Mouse (Mus musculus) lung, postnatal 0 days (tissue): ENCODE measurements around the gene Irf9. TPM values are rescaled to one million over a fixed set of nuclear protein-coding genes. Genes with fewer than 3 reads are reported as not detected.
A peak's percentile ranks its signal among the peaks of the same experiment; 100 is the strongest.

ENCODE experiments used
- ATAC-seq: fragments of 200-750 bp; cut with Nextera tagmentation; 2 replicates; pipeline ENCODE4 v1.8.0; 2017; ENCODE audit warnings: moderate library complexity
- DNase-seq: peaks from one replicate; pipeline ENCODE4 v3.0.0-alpha.2; 2016; ENCODE audit warnings: low spot score
- H3K27ac ChIP-seq: fragments of 300-500 bp; sonication (generic); 2 replicates; pipeline ENCODE4 v1.5.1; 2014; ENCODE audit warnings: antibody characterized with exemption, mild to moderate bottlenecking, low read length, mixed read lengths
- H3K27me3 ChIP-seq: fragments of 300-500 bp; sonication (generic); replicated peaks from 2 replicates; pipeline ENCODE4 v1.6.1; 2014; ENCODE audit warnings: low read length, mixed read lengths; ENCODE audit not compliant: insufficient read depth
- H3K36me3 ChIP-seq: fragments of 300-500 bp; sonication (generic); 2 replicates; pipeline ENCODE4 v1.6.1; 2014; ENCODE audit warnings: low read length, mixed read lengths; ENCODE audit not compliant: insufficient read depth
- H3K4me1 ChIP-seq: fragments of 300-500 bp; sonication (generic); 2 replicates; pipeline ENCODE4 v1.6.1; 2014; ENCODE audit warnings: antibody characterized with exemption, low read depth, low read length, mixed read lengths; ENCODE audit not compliant: insufficient read depth
- H3K4me2 ChIP-seq: fragments of 300-500 bp; sonication (generic); replicated peaks from 2 replicates; pipeline ENCODE4 v1.6.1; 2014; ENCODE audit warnings: low read depth, mild to moderate bottlenecking, low read length, moderate library complexity, mixed read lengths
- H3K4me3 ChIP-seq: fragments of 300-500 bp; sonication (generic); 2 replicates; pipeline ENCODE4 v1.5.1; 2014; ENCODE audit warnings: low read depth, low read length
- H3K9ac ChIP-seq: fragments of 300-500 bp; sonication (generic); replicated peaks from 2 replicates; pipeline ENCODE4 v1.6.1; 2014; ENCODE audit warnings: low read depth, mild to moderate bottlenecking
- H3K9me3 ChIP-seq: fragments of 300-500 bp; sonication (generic); 2 replicates; pipeline ENCODE4 v1.6.1; 2016; ENCODE audit warnings: low read length, mixed read lengths
- CTCF ChIP-seq: IDR thresholded peaks from 2 replicates; pipeline ENCODE4 v1.5.1; 2016; ENCODE audit warnings: antibody characterized with exemption, mild to moderate bottlenecking
- EP300 ChIP-seq: IDR thresholded peaks from 2 replicates; pipeline ENCODE4 v1.6.1; 2016; ENCODE audit warnings: antibody characterized with exemption, mild to moderate bottlenecking, control low read depth
- WGBS: fragments of 180-500 bp; shearing (Covaris S2); extraction: QIAGEN DNeasy Blood & Tissue Kit; methylation state at CpG from one replicate; pipeline ENCODE4 v1.1.7; 2014; 5-methylcytosine and 5-hydroxymethylcytosine counted together
- polyA plus RNA-seq: library from polyadenylated mRNA; unstranded; fragments of >200 nt; fragmentation: Nextera tagmentation; extraction: Ambion mirVana; gene quantifications from 2 replicates; pipeline ENCODE4 v1.2.1, GENCODE M21; 2015

Gene Irf9
- polyA plus RNA-seq, 1 experiment from 2014 or later: 29.5 TPM

- TF ChIP-seq CTCF: peak; percentile 23; the same call in 1 of the 2 replicates
- no peak for TF ChIP-seq EP300
- WGBS: 22% methylated on average over 6 of the region's 6 CpGs
- peaks cover 15% of the 10 kb centered on the region; the same call in 1 of the 2 replicates for H3K36me3 ChIP-seq
- H3K4me2 ChIP-seq: peak overlapping the region; percentile 93
- ATAC-seq (peak; percentile 27), DNase-seq (peak; percentile 72)
- H3K9ac ChIP-seq: peak overlapping the region; percentile 92
- H3K27me3 ChIP-seq: no peaks in the 10 kb centered on the region
- peak overlapping the region; percentile 91 for H3K27ac ChIP-seq
- peak overlapping the region; percentile 92 for H3K4me3 ChIP-seq
- H3K9me3 ChIP-seq: no peaks in the 10 kb centered on the region
- H3K4me1 ChIP-seq: peaks cover 3% of the 10 kb centered on the region; the same call in 1 of the 2 replicates
These were observed 24.6 kb upstream of the Irf9 start for GRCm38 (mm10) chr14:55578668-55579269.

DNA sequence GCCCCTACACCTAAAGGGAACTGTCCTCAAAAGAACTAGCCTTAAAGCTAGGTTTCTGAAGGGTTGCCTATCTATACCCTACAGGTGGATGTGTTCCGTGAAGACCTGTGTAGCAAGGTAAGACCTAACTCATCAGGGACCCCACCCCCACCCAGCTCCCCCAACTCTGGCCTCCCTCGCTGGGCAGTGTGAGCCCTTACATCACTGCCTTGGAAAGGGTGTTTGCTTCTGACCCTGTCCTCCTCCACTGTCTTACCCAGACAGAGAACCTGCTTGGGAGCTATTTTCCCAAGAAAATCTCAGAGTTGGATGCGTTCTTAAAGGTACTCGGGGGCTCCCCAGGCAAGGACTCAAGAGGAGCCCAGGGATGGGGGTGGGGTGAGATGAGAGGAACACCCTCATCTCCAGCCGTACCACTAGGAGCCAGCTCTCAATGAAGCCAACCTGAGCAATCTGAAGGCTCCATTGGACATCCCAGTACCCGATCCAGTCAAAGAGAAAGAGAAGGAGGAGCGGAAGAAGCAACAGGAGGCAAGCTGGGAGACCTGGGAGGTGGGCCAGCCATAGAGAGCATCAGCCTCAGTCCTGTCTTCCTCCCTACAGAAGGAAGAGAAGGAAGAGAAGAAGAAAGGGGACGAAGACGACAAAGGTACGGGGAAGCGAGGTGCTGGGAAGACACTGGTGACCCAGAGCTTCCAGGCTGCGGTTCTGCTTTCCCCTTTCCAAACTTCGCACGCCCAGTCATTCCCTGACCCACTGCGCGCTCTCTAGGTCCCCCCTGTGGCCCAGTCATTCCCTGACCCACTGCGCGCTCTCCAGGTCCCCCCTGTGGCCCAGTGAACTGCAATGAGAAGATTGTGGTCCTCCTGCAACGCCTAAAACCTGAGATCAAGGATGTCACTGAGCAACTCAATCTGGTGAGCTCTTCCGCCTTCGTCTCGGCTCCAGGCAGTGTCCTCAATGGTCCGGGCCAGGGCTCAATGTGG, 23.6 kb upstream of the Irf9 start:
- Histone ChIP-seq H3K27me3 (no peaks in the 10 kb centered on the region), H3K9me3 (no peaks in the 10 kb centered on the region), H3K4me2 (no peak overlapping the region), H3K4me3 (no peak overlapping the region), H3K4me1 (peaks cover 3% of the 10 kb centered on the region; the same call in 1 of the 2 replicates), H3K36me3 (peaks cover 15% of the 10 kb centered on the region; the same call in 1 of the 2 replicates), H3K9ac (no peak overlapping the region), H3K27ac (no peak overlapping the region)
- TF ChIP-seq EP300 (no peak), CTCF (no peak)
- 91% methylated on average over 23 of the region's 23 CpGs for WGBS
- ATAC-seq (no peak), DNase-seq (no peak)

DNA sequence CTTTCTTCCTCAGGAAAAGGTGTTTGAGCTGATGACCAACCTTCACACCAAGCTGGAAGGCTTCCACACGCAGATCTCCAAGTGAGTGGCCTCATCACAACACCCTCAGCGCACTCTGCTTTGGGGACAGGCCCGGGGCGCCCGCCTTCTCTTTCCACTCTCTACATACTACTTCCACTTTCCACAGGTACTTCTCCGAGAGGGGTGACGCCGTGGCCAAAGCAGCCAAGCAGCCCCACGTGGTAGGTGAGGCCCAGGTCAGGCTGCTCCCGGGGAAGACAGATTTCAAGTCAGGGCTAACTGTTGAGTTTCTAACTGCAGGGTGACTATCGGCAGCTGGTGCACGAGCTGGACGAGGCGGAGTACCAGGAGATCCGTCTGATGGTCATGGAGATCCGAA, 22.6 kb upstream of the Irf9 start:
- TF ChIP-seq CTCF (no peak), EP300 (no peak)
- Histone ChIP-seq H3K4me2 (no peak overlapping the region), H3K27me3 (no peaks in the 10 kb centered on the region), H3K27ac (no peak overlapping the region), H3K9ac (no peak overlapping the region), H3K4me1 (no peaks in the 10 kb centered on the region; the same call in 1 of the 2 replicates), H3K4me3 (no peak overlapping the region), H3K9me3 (no peaks in the 10 kb centered on the region), H3K36me3 (peaks cover 15% of the 10 kb centered on the region; the same call in 1 of the 2 replicates)
- DNase-seq (no peak), ATAC-seq (no peak)
- WGBS: 93% methylated on average over 16 of the region's 16 CpGs

DNA sequence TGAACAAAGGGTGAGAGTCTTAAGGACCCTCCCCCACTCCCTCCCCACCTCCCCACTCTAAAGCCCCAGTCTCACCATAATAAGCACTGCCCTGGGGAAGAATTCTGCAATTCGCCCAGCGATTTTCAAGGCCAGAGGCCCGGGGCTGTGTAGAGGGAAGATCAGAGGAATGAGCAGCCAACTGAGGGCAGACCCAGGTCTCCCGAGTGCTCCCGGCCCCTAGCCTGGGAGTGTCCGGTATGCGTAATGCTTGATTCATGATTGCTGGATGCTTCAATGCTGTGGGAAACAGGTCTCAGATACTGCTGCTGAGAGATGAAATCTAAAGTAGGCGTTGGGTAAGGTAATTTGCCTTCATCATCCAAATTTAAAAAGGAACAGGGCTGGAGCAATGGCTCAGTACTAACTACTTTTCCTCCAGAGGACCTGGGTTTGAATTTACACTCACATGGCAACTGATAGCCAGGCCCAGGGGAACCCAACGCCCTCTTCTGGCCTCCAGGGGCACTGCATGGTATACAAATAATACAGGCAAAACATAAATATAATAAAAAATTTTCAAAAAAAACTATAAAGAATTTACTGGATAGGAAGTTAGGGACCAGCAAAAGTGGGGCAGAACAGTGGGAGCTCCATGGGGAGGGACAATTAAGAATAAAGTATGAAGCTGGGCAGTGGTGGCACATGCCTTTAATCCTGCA, 21.2 kb upstream of the Irf9 start:
- H3K4me3 ChIP-seq: no peak overlapping the region
- WGBS: 78% methylated on average over 9 of the region's 9 CpGs
- DNase-seq (no peak), ATAC-seq (no peak)
- TF ChIP-seq EP300 (no peak), CTCF (peak; percentile 60)
- no peaks in the 10 kb centered on the region for H3K9me3 ChIP-seq
- no peaks in the 10 kb centered on the region for H3K27me3 ChIP-seq
- no peak overlapping the region for H3K9ac ChIP-seq
- peaks cover 18% of the 10 kb centered on the region; the same call in 1 of the 2 replicates for H3K36me3 ChIP-seq
- no peak overlapping the region for H3K4me2 ChIP-seq
- H3K4me1 ChIP-seq: no peaks in the 10 kb centered on the region; the same call in 1 of the 2 replicates
- H3K27ac ChIP-seq: no peak overlapping the region

DNA sequence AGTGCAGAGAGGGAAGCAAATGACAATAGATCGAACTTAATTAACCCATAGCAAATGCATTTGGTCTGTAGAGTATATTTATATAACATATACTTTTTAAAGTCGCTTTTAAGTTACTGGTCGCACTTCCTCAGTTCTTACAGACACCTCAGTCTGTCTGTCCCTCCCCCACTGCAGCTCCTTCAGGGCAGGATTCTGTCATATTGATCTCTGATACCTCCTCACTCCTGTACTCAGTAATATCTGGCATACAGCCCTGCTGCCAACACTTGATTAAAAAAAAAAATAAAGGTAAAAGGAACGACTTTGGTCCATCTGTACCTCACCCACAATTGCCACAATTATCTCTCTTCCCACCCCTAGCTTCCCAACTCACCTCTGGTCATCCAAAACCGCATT, 19.1 kb upstream of the Irf9 start:
- Histone ChIP-seq H3K9me3 (no peaks in the 10 kb centered on the region), H3K27ac (no peak overlapping the region), H3K36me3 (peaks cover 18% of the 10 kb centered on the region; the same call in 1 of the 2 replicates), H3K4me2 (peak overlapping the region; percentile 81), H3K9ac (no peak overlapping the region), H3K4me3 (peak overlapping the region; percentile 57), H3K4me1 (no peaks in the 10 kb centered on the region; the same call in 1 of the 2 replicates), H3K27me3 (no peaks in the 10 kb centered on the region)
- no peak for DNase-seq
- WGBS: 38% methylated on average over 5 of the region's 5 CpGs
- no peak for ATAC-seq
- no peak for TF ChIP-seq EP300
- no peak for TF ChIP-seq CTCF
